Mouse (Mus musculus): Measurements from ENCODE around the gene Gm13694. TPM values are rescaled to one million over a fixed set of nuclear protein-coding genes. Genes with fewer than 3 reads are reported as not detected.

The Gm13694 gene
- polyA plus RNA-seq, 1 experiment from 2014 or later, result not detected

DNA sequence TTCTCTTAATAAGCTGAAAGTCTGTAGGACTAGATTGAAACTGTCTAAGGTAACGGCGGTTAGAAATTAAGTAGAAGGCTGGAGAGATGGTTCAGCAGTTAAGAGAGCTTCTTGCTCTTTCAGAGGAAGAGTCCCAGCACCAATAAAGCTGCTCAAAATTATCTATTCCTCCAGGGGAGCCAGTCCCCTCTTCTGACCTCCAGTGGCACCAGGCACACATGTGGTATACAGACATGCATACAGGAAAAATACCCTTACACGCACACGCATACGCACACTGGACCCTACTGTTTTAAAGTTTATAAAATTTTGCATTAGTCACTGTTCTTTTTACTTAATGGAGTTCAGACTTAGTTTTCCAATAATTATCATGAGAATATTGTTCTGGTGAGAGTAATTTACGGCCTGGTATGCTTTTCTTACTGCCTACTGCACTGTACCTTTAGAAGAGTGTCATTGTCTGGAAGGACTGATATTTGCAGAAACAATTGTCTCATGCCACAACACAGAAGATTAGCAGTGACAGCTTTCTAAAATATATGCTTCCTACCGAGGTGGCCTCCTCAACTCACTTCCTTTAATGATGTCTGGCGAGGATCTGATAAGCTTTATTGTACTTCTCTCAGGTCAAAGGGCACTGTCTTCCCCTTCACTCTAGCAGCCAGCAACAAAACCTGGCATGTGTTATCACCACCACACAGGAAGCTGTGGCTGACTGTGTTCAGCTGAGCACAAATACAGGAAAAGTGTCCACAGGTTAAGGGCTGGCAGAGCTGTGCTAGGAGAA, 41.0 kb downstream of the Gm13694 start:
- H3K4me1 ChIP-seq (ENCODE audit: control insufficient read depth, insufficient read depth, low read length), result no peaks in the 10 kb centered on the region
- no peak overlapping the region for H3K9ac ChIP-seq (replicated peaks; ENCODE audit: low read length)
- WGBS, result 79% methylated on average over 8 of the region's 8 CpGs

GRCm38 (mm10) chr2:84021930-84022329, 43.2 kb downstream of the Gm13694 start:
- ATAC-seq (ENCODE audit: low FRiP score, low TSS enrichment) (no peak), DNase-seq (no peak)
- no peak overlapping the region for H3K4me2 ChIP-seq (ENCODE audit: low read length)
- H3K4me3 ChIP-seq (replicated peaks; ENCODE audit: low read depth, low read length), result no peak overlapping the region
- WGBS, result 74% methylated on average over 2 of the region's 2 CpGs
- H3K36me3 ChIP-seq (ENCODE audit: control insufficient read depth, insufficient read depth, low read length), result no peaks in the 10 kb centered on the region
- H3K27ac ChIP-seq (replicated peaks; ENCODE audit: low read depth, low read length), result no peak overlapping the region
- no peak overlapping the region for H3K9ac ChIP-seq (replicated peaks; ENCODE audit: low read length)
- H3K27me3 ChIP-seq (ENCODE audit: control insufficient read depth, insufficient read depth, low read length), result no peaks in the 10 kb centered on the region
- H3K9me3 ChIP-seq (ENCODE audit: control insufficient read depth, low read length), result no peaks in the 10 kb centered on the region
- no peaks in the 10 kb centered on the region for H3K4me1 ChIP-seq (ENCODE audit: control insufficient read depth, insufficient read depth, low read length)

More for the DNA sequence above, 41.0 kb downstream of the Gm13694 start:
- H3K36me3 ChIP-seq (ENCODE audit: control insufficient read depth, insufficient read depth, low read length), result no peaks in the 10 kb centered on the region
- H3K9me3 ChIP-seq (ENCODE audit: control insufficient read depth, low read length), result no peaks in the 10 kb centered on the region
- H3K27ac ChIP-seq (replicated peaks; ENCODE audit: low read depth, low read length), result no peak overlapping the region
- H3K27me3 ChIP-seq (ENCODE audit: control insufficient read depth, insufficient read depth, low read length), result no peaks in the 10 kb centered on the region
- DNase-seq, result no peak
- no peak overlapping the region for H3K4me3 ChIP-seq (replicated peaks; ENCODE audit: low read depth, low read length)
- H3K4me2 ChIP-seq (ENCODE audit: low read length), result no peak overlapping the region
- no peak for ATAC-seq (ENCODE audit: low FRiP score, low TSS enrichment)

DNA sequence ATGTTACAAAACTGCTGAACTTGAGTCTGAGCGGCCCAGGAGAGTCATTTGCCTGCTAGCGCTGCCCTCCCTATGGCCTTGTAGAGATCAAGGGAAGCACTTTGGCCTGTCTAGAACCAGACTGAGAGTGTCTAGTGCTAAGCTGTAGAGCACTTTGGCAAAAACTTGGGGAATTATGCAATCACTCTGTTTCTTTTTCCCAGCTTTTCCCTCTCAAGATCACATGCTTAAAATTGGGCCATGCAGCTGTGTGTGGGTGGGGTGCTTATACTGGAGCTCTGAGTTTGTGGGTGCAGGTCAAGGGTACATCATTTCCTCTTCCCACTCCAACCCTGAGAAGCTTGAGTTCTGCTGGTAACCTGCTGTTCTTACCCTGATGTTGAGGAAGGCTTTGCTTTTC, 44.2 kb downstream of the Gm13694 start:
- 91% methylated on average over 2 of the region's 2 CpGs for WGBS
- no peaks in the 10 kb centered on the region for H3K4me1 ChIP-seq (ENCODE audit: control insufficient read depth, insufficient read depth, low read length)
- H3K9me3 ChIP-seq (ENCODE audit: control insufficient read depth, low read length), result no peaks in the 10 kb centered on the region
- H3K4me3 ChIP-seq (replicated peaks; ENCODE audit: low read depth, low read length), result no peak overlapping the region
- H3K27me3 ChIP-seq (ENCODE audit: control insufficient read depth, insufficient read depth, low read length), result no peaks in the 10 kb centered on the region
- H3K36me3 ChIP-seq (ENCODE audit: control insufficient read depth, insufficient read depth, low read length), result no peaks in the 10 kb centered on the region
- ATAC-seq (ENCODE audit: low FRiP score, low TSS enrichment) (no peak), DNase-seq (no peak)
- H3K9ac ChIP-seq (replicated peaks; ENCODE audit: low read length), result no peak overlapping the region
- H3K27ac ChIP-seq (replicated peaks; ENCODE audit: low read depth, low read length), result no peak overlapping the region
- no peak overlapping the region for H3K4me2 ChIP-seq (ENCODE audit: low read length)

DNA sequence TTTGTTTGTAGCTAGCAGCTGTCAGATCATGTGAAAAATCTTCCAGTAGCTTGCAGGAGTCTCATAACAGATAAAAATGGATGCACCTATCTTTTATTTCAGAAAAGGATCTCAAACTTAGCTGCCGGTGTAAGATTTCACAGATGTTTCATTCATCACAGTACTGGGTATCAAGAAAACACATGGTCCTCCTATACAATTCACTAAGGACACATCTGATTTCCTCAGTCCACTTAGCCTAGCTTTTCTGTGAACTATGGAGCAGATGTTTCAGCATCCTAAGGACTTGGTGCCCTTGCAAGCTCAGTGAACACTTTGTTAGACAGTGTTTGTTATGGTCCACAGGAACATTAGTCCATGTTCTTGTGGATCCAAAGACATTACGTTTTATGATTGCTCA, 44.6 kb downstream of the Gm13694 start:
- ATAC-seq (ENCODE audit: low FRiP score, low TSS enrichment) (no peak), DNase-seq (no peak)
- WGBS, result 90% methylated on average over 2 of the region's 2 CpGs
- H3K4me2 ChIP-seq (ENCODE audit: low read length), result no peak overlapping the region
- H3K27me3 ChIP-seq (ENCODE audit: control insufficient read depth, insufficient read depth, low read length), result no peaks in the 10 kb centered on the region
- no peak overlapping the region for H3K4me3 ChIP-seq (replicated peaks; ENCODE audit: low read depth, low read length)
- H3K4me1 ChIP-seq (ENCODE audit: control insufficient read depth, insufficient read depth, low read length), result no peaks in the 10 kb centered on the region
- H3K36me3 ChIP-seq (ENCODE audit: control insufficient read depth, insufficient read depth, low read length), result no peaks in the 10 kb centered on the region
- H3K9me3 ChIP-seq (ENCODE audit: control insufficient read depth, low read length), result no peaks in the 10 kb centered on the region
- no peak overlapping the region for H3K27ac ChIP-seq (replicated peaks; ENCODE audit: low read depth, low read length)
- H3K9ac ChIP-seq (replicated peaks; ENCODE audit: low read length), result no peak overlapping the region

GRCm38 (mm10) chr2:84025217-84025616, 46.5 kb downstream of the Gm13694 start:
- no peaks in the 10 kb centered on the region for H3K9me3 ChIP-seq (ENCODE audit: control insufficient read depth, low read length)
- no peaks in the 10 kb centered on the region for H3K27me3 ChIP-seq (ENCODE audit: control insufficient read depth, insufficient read depth, low read length)
- DNase-seq, result peak; percentile 14
- 30% methylated on average over 4 of the region's 4 CpGs for WGBS
- no peak overlapping the region for H3K9ac ChIP-seq (replicated peaks; ENCODE audit: low read length)
- H3K4me2 ChIP-seq (ENCODE audit: low read length), result no peak overlapping the region
- H3K27ac ChIP-seq (replicated peaks; ENCODE audit: low read depth, low read length), result no peak overlapping the region
- H3K4me3 ChIP-seq (replicated peaks; ENCODE audit: low read depth, low read length), result no peak overlapping the region
- no peaks in the 10 kb centered on the region for H3K36me3 ChIP-seq (ENCODE audit: control insufficient read depth, insufficient read depth, low read length)
- H3K4me1 ChIP-seq (ENCODE audit: control insufficient read depth, insufficient read depth, low read length), result no peaks in the 10 kb centered on the region
- no peak for ATAC-seq (ENCODE audit: low FRiP score, low TSS enrichment)

Other genes with a start within 250 kb of the Gm13694 start
- gene Fam171b, start 166.3 kb upstream of the Gm13694 start, polyA plus RNA-seq (2014; fragmentation: Nextera tagmentation; extraction: Ambion mirVana), result 73.5 and 91.0 TPM in 2 replicates
- gene Zswim2, start 37.7 kb upstream of the Gm13694 start, polyA plus RNA-seq (2014; fragmentation: Nextera tagmentation; extraction: Ambion mirVana), result not detected in 2 replicates
- not detected in 2 replicates for gene Gm13698, start 23.2 kb upstream of the Gm13694 start, polyA plus RNA-seq (2014; fragmentation: Nextera tagmentation; extraction: Ambion mirVana)
- not detected in 2 replicates for gene Gm13693, start 17.4 kb upstream of the Gm13694 start, polyA plus RNA-seq (2014; fragmentation: Nextera tagmentation; extraction: Ambion mirVana)
- not detected in 2 replicates for gene Gm13695, start 11.6 kb upstream of the Gm13694 start, polyA plus RNA-seq (2014; fragmentation: Nextera tagmentation; extraction: Ambion mirVana)
- not detected in 2 replicates for gene Gm13696, start 5.8 kb upstream of the Gm13694 start, polyA plus RNA-seq (2014; fragmentation: Nextera tagmentation; extraction: Ambion mirVana)
- not detected in 2 replicates for gene Gm13697, start 5.8 kb downstream of the Gm13694 start, polyA plus RNA-seq (2014; fragmentation: Nextera tagmentation; extraction: Ambion mirVana)
- gene Gm13691, start 11.6 kb downstream of the Gm13694 start, polyA plus RNA-seq (2014; fragmentation: Nextera tagmentation; extraction: Ambion mirVana), result not detected in 2 replicates